Mouse (Mus musculus): ENCODE results near the gene Slc31a2. TPM values are rescaled to one million over a fixed set of nuclear protein-coding genes. Genes with fewer than 3 reads are reported as not detected.
A peak's percentile ranks its signal among the peaks of the same experiment; 100 is the strongest.
"Not testable (repeated sequence)": the region's sequence is repeated elsewhere in the genome, so short reads cannot be mapped to it uniquely, and the experiment has no call there.

Slc31a2 gene
- 1 to 10 TPM; 9.2 to 9.7 TPM for total RNA-seq (2021)
- long read RNA-seq, transcript Slc31a2-201 (4 exons, 1,820 nt): major isoform, 7 of 10 reads
- long read RNA-seq, partial matches to known transcripts: 1 of 10 reads
- long read RNA-seq, other reads (novel, unspliced or antisense): 2 of 10 reads

GRCm38 (mm10) chr4:62262276-62262675 lies at the start of gene Slc31a2:
Gene Slc31a2 (plus strand): TSS chr4:62262562.
- no peak for DNase-seq (ENCODE audit: low spot score in 2 of 2)

- DNase-seq (ENCODE audit: low spot score in 2 of 2): no peak
Observed at GRCm38 (mm10) chr4:62213490-62213889, 48.9 kb upstream of the Slc31a2 start.

DNA sequence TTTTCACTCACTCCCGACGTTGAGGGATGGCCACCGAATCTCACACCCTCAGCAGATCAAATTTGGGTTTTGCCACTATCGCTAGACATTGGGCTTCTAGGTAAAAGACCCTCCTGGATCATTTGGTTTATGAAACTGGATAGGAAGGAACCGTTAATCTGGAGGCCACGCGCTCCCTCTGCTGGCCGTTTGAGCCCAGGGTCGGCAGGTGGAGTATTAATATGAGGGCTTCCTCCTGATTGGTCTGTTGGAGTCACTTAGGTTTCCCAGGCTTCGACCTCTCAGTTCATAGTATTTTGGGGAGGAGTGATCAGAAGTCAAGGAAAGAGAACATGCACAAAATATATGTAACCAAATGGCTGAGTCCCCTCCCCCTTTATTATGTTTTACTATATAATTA lies 34.0 kb upstream of the Slc31a2 start:
- peak in 1 of 2 experiments; percentile 74 for DNase-seq (ENCODE audit: low spot score in 2 of 2)

DNA sequence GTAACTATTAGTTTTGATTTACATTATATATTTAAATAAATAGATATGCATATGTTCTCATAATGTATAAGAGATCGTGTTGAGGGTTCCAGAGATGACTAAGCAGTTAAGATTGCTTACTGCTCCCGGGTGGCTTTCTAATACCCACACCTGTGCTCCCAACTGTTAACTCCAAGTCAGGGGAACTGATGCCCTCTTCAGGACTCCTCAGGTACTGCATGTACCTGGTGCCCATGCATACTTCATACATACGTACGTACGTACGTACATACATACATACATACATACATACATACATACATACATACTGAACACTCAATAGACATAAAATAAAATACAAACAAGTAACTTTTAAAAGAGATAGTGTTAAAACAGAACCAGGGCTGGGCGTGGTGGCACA lies 32.9 kb upstream of the Slc31a2 start:
- DNase-seq (ENCODE audit: low spot score in 2 of 2): no peak

DNA sequence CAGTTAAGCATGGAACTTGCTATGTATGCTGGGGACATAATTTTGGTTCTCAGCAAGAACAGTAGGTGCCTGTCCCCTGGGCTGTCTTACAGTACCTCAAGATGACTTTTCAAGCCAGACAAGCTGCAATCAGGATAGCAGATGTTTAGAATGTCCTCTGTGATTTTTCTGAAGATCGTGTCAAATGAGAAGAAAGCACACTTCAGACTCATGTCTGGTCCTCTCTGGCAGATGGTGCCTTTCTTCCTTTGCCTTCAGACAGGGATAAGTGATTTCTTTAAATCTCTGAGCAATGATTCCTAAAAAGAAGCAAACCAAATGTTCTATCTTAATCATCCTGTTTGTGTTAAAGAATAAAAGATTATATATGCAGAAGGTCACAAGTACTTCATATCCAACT lies 32.2 kb upstream of the Slc31a2 start:
- no peak for DNase-seq (ENCODE audit: low spot score in 2 of 2)

DNA sequence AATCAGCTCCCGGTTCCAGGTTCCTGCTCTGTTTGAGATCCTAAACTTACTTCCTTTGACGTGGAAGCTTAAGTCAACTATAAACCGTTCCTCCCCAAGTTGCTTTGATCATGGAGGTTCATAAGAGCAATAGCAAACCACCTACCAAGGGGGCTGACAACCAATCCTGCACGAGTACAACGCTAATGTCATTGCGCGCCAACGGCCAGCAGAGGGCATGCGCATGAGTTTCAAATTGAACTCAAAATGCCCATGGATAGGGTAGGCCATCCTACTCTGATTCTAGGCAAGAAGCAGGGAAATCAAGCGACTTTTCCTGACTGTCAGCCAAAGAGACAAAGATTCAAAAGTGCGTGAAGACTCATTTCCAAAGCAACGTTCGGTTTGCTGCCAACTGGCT lies 31.6 kb upstream of the Slc31a2 start, which contains the start of gene Zfp37:
Gene Zfp37, minus strand, starts transcription at position 279 of the 400 bp plus-strand sequence.
- no peak for DNase-seq (ENCODE audit: low spot score in 2 of 2)

DNA sequence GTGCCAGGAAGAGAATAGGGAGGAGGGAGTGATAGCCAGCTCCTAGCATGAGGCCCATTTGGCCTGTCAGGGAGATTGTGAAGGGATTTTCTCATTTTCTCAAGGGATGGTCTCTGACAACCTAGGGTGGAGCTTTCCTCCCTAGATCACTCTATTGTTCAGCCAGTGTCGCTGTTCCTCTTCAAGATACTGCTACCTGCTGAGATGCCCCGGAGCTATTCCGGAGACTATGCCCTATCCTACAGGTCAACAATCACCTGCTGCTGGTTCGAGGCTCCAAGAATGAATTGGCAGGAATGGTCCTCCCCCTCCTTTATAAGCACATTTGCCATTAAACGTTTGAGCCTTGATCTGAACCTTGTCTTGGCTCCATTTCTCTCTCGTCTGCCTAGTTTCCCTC lies 21.8 kb upstream of the Slc31a2 start:
- DNase-seq (ENCODE audit: low spot score in 2 of 2): no peak

DNA sequence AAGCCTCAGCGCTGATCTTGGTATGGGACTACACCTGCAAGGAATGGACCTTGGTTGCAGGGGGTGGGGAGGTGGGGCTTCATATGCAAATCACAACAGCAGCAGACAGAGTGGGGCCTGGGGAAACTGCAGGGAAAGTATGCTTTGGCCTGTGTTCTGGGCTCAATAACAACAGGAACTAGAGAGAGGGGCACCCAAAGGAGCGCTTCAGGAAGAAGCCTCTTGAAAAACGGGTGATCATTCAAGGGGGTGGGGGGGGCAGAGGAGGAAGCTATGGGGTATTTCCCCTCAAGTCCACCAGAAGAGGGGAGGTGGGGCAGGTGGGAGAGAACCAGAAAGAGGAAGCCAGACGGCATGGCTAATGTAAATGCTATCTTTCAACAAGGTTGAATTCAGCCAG lies 14.0 kb upstream of the Slc31a2 start:
- DNase-seq (ENCODE audit: low spot score in 2 of 2): no peak

- DNase-seq (ENCODE audit: low spot score in 2 of 2): no peak
Observed at GRCm38 (mm10) chr4:62250896-62251544, 11.3 kb upstream of the Slc31a2 start.

DNA sequence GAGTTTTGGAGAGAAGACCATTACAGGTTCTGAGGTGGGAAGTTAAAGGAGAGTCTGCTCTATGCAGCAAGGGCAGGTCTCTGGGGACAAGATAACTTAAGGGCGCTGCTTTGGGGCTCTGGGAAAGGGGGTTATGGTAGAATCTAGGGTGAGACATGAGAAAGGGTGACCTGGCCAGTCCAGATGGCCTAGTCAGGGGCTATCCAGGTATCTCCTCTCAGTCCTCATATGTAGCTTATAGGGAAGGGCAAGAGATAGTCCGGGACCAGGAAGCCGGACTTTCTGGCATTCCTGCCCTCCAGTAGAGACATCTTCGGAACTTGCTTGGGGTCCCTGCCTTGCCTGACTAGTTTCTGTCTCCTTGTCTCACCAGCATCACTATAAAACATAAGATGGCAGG lies 10.6 kb upstream of the Slc31a2 start:
- DNase-seq (ENCODE audit: low spot score in 2 of 2): no peak

DNA sequence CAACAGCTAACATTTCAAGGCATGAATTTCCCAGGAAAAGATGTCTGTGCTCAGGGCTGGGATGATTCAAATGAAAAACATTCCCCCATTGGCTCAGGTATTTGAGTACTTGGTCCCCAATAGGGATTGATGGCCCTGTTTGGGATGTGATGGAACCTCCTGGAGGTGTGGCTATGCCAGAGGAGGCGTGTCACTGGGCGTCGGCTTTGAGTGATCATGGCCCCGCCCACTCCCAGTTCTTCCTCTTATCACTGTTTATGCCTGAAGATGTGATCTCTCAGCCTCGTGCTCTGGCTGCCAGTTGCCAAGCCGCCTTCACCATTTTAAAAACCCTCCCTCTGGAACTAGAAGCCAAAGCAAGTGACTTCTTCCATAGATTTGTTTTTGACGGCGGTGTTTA lies 7.8 kb upstream of the Slc31a2 start:
- DNase-seq (ENCODE audit: low spot score in 2 of 2): no peak

DNA sequence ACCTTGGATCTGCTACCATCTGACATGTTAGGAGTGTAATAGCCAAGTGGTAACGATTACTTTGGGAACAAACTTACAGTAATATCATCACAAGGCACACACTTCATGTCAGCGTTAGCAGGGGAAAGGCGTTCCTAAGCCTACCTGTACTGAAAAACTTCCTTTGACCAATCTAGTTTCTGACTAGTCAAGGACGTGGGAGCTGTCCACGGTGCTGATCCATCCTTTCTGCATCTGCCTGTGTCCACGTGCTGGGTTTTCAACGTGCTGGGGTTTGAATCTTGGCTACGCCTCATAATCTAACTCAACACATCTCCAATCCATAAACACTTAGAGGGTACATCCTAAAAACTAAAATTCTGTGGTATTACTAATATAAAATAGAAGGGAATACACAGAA lies 5.4 kb upstream of the Slc31a2 start:
- no peak for DNase-seq (ENCODE audit: low spot score in 2 of 2)

DNA sequence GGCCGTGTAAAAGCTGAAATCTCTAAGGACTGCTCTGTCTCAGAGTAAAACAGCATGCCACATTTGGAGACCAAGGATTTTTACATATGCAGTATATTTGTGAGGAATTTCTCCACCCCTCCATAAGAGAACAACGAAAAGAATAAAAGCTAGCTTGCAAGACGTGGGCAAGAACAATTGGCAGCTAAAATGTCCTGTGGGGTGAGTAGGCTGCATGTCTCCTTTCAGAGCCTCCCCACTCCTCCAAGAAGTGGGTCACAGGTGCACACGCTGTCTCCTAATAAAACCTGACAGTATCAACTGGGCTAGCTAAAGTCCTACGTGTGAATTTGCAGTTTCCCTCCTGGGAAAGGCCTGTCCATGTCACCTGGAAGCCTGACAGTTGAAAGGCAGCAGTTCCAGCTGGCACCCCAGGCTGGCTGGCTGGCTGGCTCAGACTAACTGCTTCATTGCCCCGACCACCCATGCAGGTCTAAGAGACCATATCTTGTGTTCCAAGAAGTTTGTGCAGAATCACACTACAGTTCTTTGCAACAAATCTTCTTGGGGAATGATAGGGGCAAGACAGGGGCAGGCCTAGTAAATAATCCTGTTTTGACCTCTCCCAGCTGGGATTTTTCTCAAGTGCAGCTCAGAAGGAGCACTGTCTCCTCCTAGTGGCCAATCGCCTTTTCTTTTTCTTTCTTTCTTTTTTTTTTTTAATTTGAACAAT lies 927 bp downstream of the Slc31a2 start:
- DNase-seq (ENCODE audit: low spot score in 2 of 2): peak in 1 of 2 experiments; percentile 50

DNA sequence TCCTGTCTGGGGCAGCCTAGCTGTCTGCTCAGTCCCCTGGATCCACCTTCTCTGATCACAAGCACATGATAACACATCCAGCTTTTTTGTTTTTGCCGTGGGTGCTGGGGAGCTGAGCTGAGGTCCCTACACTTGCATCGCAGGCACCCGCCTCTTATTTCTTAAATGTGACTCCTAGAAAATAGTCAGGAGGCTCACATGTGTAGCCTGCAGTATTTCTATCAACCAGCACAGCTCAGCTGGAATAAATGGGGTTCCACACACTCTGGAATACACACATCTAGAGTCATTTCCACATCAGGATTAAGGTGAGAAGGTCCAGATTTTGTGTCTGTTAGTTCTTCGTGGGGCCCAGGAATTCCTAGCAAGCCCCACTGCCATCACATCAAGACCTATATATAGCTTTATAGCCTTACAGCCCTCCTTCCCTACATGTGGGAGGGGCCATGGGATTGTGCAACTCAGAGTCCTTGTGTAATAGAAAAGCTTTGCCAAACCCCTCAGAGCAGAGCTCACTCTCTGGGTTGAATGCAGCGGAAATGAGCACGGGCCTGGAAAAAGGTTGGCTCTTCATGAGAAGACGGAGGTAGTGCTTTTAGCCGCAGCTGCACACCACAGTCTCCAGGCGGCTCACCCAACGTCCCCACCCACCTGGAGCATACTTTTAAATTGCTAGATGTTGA lies 2.9 kb downstream of the Slc31a2 start:
- DNase-seq (ENCODE audit: low spot score in 2 of 2): no peak

DNA sequence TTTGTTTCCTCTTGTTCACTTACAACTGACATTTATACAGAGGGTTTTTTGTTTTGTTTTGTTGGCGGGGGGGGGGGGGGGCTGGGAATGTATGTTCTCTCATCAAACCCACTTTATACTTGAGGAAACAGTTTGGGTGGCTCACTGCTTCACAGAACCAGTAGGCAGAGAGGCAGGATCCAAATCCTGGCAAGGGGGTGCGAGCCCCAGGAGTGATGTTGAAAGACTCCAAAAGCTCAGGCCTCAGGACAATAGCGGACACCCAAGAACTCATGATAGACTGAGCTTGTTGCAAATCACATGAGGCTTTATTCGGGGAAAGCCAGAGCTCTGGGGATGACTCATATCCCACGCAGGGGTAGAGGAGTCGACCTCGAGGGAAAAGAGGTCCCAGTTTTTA lies 3.7 kb downstream of the Slc31a2 start:
- DNase-seq (ENCODE audit: low spot score in 2 of 2): not testable (repeated sequence)

DNA sequence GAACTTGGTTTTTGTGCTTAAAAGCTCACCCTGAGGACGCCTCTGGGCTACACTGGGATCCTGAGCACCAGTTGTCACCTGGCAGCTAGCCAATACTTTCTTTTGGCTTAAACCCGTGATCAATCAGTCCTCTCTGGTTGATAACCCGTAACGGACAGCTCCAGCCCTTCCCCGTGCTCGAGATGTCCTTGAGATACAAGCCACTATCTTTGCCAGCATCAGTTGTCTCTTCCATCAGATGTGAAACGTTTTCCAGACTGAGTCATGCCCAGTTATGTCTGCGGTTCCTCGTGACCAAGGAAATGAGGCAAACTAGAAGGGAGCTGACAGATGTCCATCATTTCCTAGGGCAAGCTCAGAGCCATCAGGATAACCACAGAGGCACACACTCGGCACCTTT lies 4.7 kb downstream of the Slc31a2 start:
- no peak for DNase-seq (ENCODE audit: low spot score in 2 of 2)

DNA sequence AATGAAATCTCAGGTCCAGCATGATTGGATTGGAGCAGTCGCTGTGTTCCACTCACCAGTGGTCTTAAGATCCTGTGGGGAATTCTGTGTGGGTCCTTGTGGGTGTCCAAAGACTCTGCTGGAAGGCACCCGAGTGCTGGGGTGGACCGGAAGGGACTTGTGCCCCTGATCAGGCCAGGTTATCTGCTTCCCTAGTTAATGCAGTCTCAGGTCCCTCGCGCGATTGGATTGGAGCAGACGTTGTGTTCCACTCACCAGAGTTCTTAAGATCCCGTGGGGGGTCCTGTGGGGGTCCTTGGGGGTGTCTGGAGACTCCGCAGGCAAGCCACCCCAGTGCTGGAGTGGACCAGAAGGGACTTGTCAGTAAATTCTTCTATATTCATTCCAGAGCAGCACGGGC lies 10.3 kb downstream of the Slc31a2 start:
- DNase-seq (ENCODE audit: low spot score in 2 of 2): no peak

DNA sequence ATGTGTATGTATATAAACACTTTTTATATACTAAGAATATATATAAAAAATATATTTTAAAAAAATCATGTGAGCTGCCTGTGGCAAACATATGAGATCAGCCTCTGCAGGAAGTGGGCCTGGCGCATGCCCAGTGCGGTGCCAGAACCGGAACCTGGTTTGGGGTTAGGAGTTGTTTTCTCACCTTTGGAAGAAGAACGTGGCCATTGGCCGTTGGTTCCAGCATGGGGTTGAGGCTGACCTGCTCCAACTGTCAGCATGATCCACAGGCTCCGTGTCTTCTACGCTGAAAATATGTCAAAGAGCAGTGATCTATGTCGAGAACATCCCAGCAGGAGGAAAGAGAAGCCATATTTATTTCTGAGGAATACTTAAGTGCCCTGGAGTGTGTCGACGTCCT lies 11.6 kb downstream of the Slc31a2 start:
- DNase-seq (ENCODE audit: low spot score in 2 of 2): no peak

DNA sequence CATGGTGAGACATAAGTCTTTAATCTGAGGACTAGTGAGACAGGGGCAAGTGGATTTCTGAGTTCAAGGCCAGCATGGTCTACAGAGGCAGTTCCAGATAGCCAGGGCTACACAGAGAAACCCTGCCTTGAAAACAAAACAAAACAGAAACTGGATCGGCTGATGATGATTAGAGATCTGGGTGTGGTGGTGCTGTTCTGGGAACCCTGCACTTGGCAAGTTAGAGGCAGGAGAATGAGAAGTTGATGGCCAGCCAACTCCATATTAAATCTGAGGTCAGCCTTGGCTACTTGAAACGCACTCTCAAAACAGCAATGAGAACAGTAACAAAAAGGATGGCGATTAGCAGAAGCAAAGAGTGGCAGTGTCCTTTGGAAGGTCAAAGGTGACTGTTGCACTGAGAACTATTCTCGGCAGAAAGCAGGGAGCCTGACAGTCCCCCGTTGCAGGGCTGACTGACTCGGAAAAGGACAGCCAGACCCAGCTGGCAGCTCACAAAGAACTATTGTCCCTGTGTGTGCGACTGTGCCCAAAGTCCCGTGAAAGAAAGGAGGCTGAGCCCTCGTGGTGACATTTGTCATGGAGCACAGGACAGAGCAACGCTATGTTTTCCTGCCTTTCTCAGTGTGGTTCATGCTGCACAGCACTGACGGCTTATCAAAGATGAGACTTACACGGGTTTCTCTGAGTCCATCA lies 12.6 kb downstream of the Slc31a2 start:
- peak in 1 of 2 experiments; percentile 42 for DNase-seq (ENCODE audit: low spot score in 2 of 2)

GRCm38 (mm10) chr4:62276642-62277041 lies 14.3 kb downstream of the Slc31a2 start:
- no peak for DNase-seq (ENCODE audit: low spot score in 2 of 2)

GRCm38 (mm10) chr4:62277222-62277621 lies 14.9 kb downstream of the Slc31a2 start:
- DNase-seq (ENCODE audit: low spot score in 2 of 2): no peak

All from layer of hippocampus, adult 18-20 months (tissue).